Mouse (Mus musculus): Measurements from ENCODE around the gene Rfx2.
A peak's percentile ranks its signal among the peaks of the same experiment; 100 is the strongest.

Rfx2 gene

GRCm38 (mm10) chr17:56831111-56831816 is 451 bp upstream of the Rfx2 start:
- DNase-seq: peak; percentile 98 to 99

GRCm38 (mm10) chr17:56829795-56830194 is 1.0 kb downstream of the Rfx2 start:
- no peak for DNase-seq

- DNase-seq: no peak
Measured at GRCm38 (mm10) chr17:56829171-56829570, 1.6 kb downstream of the Rfx2 start.

- no peak for DNase-seq
Measured at GRCm38 (mm10) chr17:56826718-56827117, 4.1 kb downstream of the Rfx2 start.

GRCm38 (mm10) chr17:56823352-56823751 is 7.5 kb downstream of the Rfx2 start:
- DNase-seq: no peak

GRCm38 (mm10) chr17:56822380-56822779 is 8.4 kb downstream of the Rfx2 start:
- DNase-seq: peak in 1 of 2 experiments; percentile 35

GRCm38 (mm10) chr17:56819694-56820111 is 11.1 kb downstream of the Rfx2 start:
- peak; percentile 63 to 78 for DNase-seq

GRCm38 (mm10) chr17:56819032-56819545 is 11.7 kb downstream of the Rfx2 start:
- no peak for DNase-seq

- peak in 1 of 2 experiments; percentile 41 for DNase-seq
Measured at GRCm38 (mm10) chr17:56818067-56818636, 12.7 kb downstream of the Rfx2 start.

- no peak for DNase-seq
Measured at GRCm38 (mm10) chr17:56815057-56815345, 15.8 kb downstream of the Rfx2 start.

- DNase-seq: peak; percentile 91 to 93
Measured at GRCm38 (mm10) chr17:56814316-56815056, 16.3 kb downstream of the Rfx2 start.

GRCm38 (mm10) chr17:56810245-56810644 is 20.6 kb downstream of the Rfx2 start:
- DNase-seq: peak; percentile 90 to 94

GRCm38 (mm10) chr17:56808518-56808917 is 22.3 kb downstream of the Rfx2 start:
- DNase-seq: peak; percentile 78 to 81

- DNase-seq: no peak
Measured at GRCm38 (mm10) chr17:56805784-56806183, 25.0 kb downstream of the Rfx2 start.

- DNase-seq: no peak
Measured at GRCm38 (mm10) chr17:56804952-56805351, 25.9 kb downstream of the Rfx2 start.

GRCm38 (mm10) chr17:56802065-56802464 is 28.7 kb downstream of the Rfx2 start:
- DNase-seq: no peak

- DNase-seq: no peak
Measured at GRCm38 (mm10) chr17:56799276-56799675, 31.5 kb downstream of the Rfx2 start.

- no peak for DNase-seq
Measured at GRCm38 (mm10) chr17:56793614-56794319, 37.0 kb downstream of the Rfx2 start.

- DNase-seq: no peak
Measured at GRCm38 (mm10) chr17:56792588-56792987, 38.2 kb downstream of the Rfx2 start.

- DNase-seq: no peak
Measured at GRCm38 (mm10) chr17:56789286-56789685, 41.5 kb downstream of the Rfx2 start.

GRCm38 (mm10) chr17:56788886-56789285 is 41.9 kb downstream of the Rfx2 start:
- no peak for DNase-seq

- no peak for DNase-seq
Measured at GRCm38 (mm10) chr17:56780291-56780978, 50.4 kb downstream of the Rfx2 start.

All from lung, adult 18-20 months (tissue).